Mouse (Mus musculus) neural tube, embryonic 13.5 days (tissue): ENCODE results near the gene Vmn1r40. TPM values are rescaled to one million over a fixed set of nuclear protein-coding genes. Genes with fewer than 3 reads are reported as not detected.

Experiments used
- ATAC-seq: fragments of 200-750 bp; cut with Nextera tagmentation; 2 replicates; pipeline ENCODE4 v1.8.0; 2017; ENCODE audit warnings: low read depth, mild to moderate bottlenecking, moderate TSS enrichment, moderate library complexity
- H3K27ac ChIP-seq: fragments of 300-500 bp; sonication (generic); replicated peaks from 2 replicates; pipeline ENCODE4 v1.5.1; 2015; ENCODE audit warnings: moderate library complexity, mild to moderate bottlenecking, inconsistent platforms
- H3K27me3 ChIP-seq: fragments of 300-500 bp; sonication (generic); 2 replicates; pipeline ENCODE4 v1.6.1; 2015; ENCODE audit warnings: mild to moderate bottlenecking, inconsistent platforms
- H3K36me3 ChIP-seq: fragments of 300-500 bp; sonication (generic); 2 replicates; pipeline ENCODE4 v1.6.1; 2015; ENCODE audit warnings: mild to moderate bottlenecking, inconsistent platforms
- H3K4me1 ChIP-seq: fragments of 300-500 bp; sonication (generic); replicated peaks from 2 replicates; pipeline ENCODE4 v1.6.1; 2015; ENCODE audit warnings: inconsistent platforms
- H3K4me2 ChIP-seq: fragments of 300-500 bp; sonication (generic); 2 replicates; pipeline ENCODE4 v1.6.1; 2015; ENCODE audit warnings: inconsistent platforms, mild to moderate bottlenecking, moderate library complexity
- H3K4me3 ChIP-seq: fragments of 300-500 bp; sonication (generic); 2 replicates; pipeline ENCODE4 v1.5.1; 2015; ENCODE audit warnings: mild to moderate bottlenecking, inconsistent platforms
- H3K9ac ChIP-seq: fragments of 300-500 bp; sonication (generic); 2 replicates; pipeline ENCODE4 v1.6.1; 2015; ENCODE audit warnings: moderate library complexity, mild to moderate bottlenecking, inconsistent platforms
- H3K9me3 ChIP-seq: fragments of 300-500 bp; sonication (generic); 2 replicates; pipeline ENCODE4 v1.6.1; 2016; ENCODE audit warnings: inconsistent platforms
- WGBS: fragments of 180-500 bp; shearing (Covaris S2); methylation state at CpG from one replicate; pipeline ENCODE4 v1.1.7; 2015; 5-methylcytosine and 5-hydroxymethylcytosine counted together
- polyA plus RNA-seq: library from polyadenylated mRNA; unstranded; fragments of >200 nt; fragmentation: Nextera tagmentation; extraction: Ambion mirVana; gene quantifications from 2 replicates; pipeline ENCODE4 v1.2.1, GENCODE M21; 2015

Gene Vmn1r40
- polyA plus RNA-seq, 1 experiment from 2014 or later = not detected

DNA sequence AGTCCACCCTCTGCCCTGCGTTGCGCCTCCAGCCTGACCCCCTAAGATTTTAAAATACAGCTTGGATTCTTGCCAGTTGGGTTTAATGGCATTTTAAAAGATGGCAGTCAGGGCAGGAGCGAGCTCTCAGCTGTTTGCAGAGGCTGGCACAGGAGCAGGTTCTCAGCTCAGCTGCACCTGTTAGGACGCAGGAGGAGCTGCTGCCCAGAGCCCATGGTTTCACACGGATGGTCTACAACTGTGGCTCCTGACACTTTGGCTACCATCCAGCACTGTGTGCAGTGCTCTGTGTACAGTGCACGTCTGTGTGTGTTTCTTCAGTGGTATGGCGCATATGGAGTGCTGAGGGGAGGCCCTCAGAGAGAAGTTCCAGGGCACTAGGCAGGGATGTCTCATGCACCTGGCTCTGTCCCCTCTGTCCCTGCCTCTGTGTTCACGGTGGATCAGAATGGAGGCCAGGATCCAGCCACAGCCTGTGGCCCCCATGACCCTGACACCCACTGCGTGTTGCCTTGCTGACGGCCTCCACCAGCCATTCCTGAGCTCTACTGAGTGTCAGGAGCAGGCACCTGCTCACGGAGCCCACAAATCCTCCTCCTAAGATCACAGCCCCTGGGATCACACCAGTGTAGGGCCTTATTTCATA is 34.1 kb upstream of the Vmn1r40 start:
- Histone ChIP-seq H3K9me3 (no peaks in the 10 kb centered on the region), H3K4me3 (no peak overlapping the region), H3K27me3 (no peaks in the 10 kb centered on the region), H3K9ac (no peak overlapping the region), H3K36me3 (peaks cover 28% of the 10 kb centered on the region), H3K4me2 (no peak overlapping the region), H3K27ac (no peak overlapping the region), H3K4me1 (no peaks in the 10 kb centered on the region; the same call in 1 of the 2 replicates)
- ATAC-seq = no peak; the same call in 1 of the 2 replicates
- 81% methylated on average over 11 of the region's 11 CpGs for WGBS

DNA sequence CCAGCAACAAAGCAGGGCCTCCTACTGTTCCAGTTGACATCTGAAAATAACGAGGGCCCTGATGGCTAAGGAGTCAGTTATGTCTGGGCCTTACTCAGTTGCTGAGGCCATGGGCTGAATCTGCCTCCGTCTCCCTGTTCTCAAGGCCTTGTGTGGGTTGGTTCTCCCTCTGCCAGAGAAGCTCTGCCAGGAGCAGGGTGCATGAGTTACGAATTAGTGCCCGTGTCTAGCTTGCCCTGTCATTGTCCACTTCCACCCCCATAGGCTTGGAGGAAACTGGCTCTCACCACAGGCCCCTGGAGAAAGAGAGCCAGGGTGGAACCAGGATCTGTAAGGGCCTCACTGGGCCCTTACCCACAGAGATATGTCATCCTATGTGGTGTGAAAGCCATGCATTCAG is 28.8 kb upstream of the Vmn1r40 start:
- H3K9me3 ChIP-seq = no peaks in the 10 kb centered on the region
- no peak overlapping the region for H3K4me2 ChIP-seq
- H3K27ac ChIP-seq = no peak overlapping the region
- no peak overlapping the region for H3K4me3 ChIP-seq
- H3K4me1 ChIP-seq = 0 out of 2 replicates have a peak, but pooled peaks cover 3% of the 10 kb centered on the region
- H3K36me3 ChIP-seq = peaks cover 19% of the 10 kb centered on the region
- H3K9ac ChIP-seq = no peak overlapping the region
- ATAC-seq = peak; percentile 33; the same call in 1 of the 2 replicates
- WGBS = 78% methylated on average over 4 of the region's 4 CpGs
- no peaks in the 10 kb centered on the region for H3K27me3 ChIP-seq

DNA sequence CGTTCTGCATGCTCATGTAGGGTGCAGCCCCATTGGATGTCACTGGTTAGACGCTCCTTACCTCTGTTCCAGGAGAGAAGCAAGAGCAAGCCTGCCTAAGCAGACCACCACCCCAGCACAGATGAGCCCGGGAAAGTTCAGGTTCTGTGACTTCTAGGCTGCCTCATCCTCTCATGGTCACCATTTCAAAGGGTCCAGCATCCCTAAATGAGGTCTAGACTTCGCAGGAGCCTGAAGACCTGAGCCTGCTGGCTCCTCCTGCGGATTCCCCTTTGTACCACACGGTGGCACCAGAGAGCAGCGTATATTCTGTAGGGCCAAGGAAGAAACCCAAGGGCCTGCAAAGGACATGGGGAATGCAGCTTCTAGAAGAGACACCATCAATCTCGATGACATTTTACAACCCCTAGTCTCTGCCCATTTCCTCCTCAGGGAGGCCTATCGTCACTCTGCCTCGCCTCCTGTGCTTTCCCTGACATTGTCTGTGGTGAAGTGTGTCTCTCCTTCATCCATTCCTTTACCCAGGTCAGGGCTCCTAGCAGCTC is 28.0 kb upstream of the Vmn1r40 start:
- no peaks in the 10 kb centered on the region for H3K27me3 ChIP-seq
- WGBS = 18% methylated on average over 10 of the region's 10 CpGs
- no peak overlapping the region for H3K27ac ChIP-seq

DNA sequence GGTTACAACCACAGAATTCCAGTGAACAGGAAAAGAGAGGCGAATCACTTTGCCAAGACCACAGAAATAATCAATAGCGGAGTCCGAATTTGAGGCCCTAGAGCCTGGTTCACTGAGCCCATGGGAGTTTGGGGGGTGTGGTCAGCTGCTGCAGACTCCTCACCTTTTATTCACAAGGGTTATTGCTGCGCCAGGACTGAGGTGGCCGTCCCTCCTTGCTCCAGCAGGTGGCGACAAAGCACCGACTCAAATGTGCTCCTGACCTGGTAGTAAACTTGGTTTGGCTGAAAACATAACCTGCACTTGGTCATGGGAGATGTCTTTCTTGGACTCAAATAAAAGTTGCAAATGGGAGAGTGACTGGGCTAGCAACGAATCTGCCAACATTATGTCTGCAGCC is 27.2 kb upstream of the Vmn1r40 start:
- H3K4me1 ChIP-seq = 0 out of 2 replicates have a peak, but pooled peaks cover 3% of the 10 kb centered on the region
- 10% methylated on average over 8 of the region's 8 CpGs for WGBS

More for the DNA sequence above, 28.0 kb upstream of the Vmn1r40 start:
- Histone ChIP-seq H3K4me1 (0 out of 2 replicates have a peak, but pooled peaks cover 3% of the 10 kb centered on the region), H3K9me3 (no peaks in the 10 kb centered on the region), H3K9ac (no peak overlapping the region), H3K4me2 (no peak overlapping the region), H3K36me3 (peaks cover 18% of the 10 kb centered on the region), H3K4me3 (no peak overlapping the region)
- ATAC-seq = peak; percentile 80

GRCm38 (mm10) chr6:89684231-89684630 is 23.1 kb upstream of the Vmn1r40 start:
- Histone ChIP-seq H3K4me2 (no peak overlapping the region), H3K4me3 (no peak overlapping the region), H3K4me1 (0 out of 2 replicates have a peak, but pooled peaks cover 3% of the 10 kb centered on the region), H3K9me3 (no peaks in the 10 kb centered on the region), H3K27me3 (no peaks in the 10 kb centered on the region), H3K27ac (no peak overlapping the region), H3K9ac (no peak overlapping the region), H3K36me3 (no peaks in the 10 kb centered on the region)
- no peak for ATAC-seq
- WGBS = 60% methylated on average over 1 of the region's 1 CpGs

More for the DNA sequence above, 27.2 kb upstream of the Vmn1r40 start:
- peaks cover 11% of the 10 kb centered on the region for H3K36me3 ChIP-seq
- no peak overlapping the region for H3K4me3 ChIP-seq
- ATAC-seq = peak; percentile 68; the same call in 1 of the 2 replicates
- no peaks in the 10 kb centered on the region for H3K9me3 ChIP-seq
- H3K27ac ChIP-seq = no peak overlapping the region
- H3K9ac ChIP-seq = no peak overlapping the region
- no peaks in the 10 kb centered on the region for H3K27me3 ChIP-seq
- H3K4me2 ChIP-seq = no peak overlapping the region

- no peaks in the 10 kb centered on the region for H3K9me3 ChIP-seq
- WGBS = 83% methylated on average over 1 of the region's 1 CpGs
- H3K27me3 ChIP-seq = no peaks in the 10 kb centered on the region
- no peak overlapping the region for H3K9ac ChIP-seq
- no peaks in the 10 kb centered on the region for H3K36me3 ChIP-seq
- no peak overlapping the region for H3K4me2 ChIP-seq
- ATAC-seq = no peak
- no peak overlapping the region for H3K4me3 ChIP-seq
- no peaks in the 10 kb centered on the region for H3K4me1 ChIP-seq
- H3K27ac ChIP-seq = no peak overlapping the region
Measured at GRCm38 (mm10) chr6:89687100-89687499, 20.2 kb upstream of the Vmn1r40 start.

DNA sequence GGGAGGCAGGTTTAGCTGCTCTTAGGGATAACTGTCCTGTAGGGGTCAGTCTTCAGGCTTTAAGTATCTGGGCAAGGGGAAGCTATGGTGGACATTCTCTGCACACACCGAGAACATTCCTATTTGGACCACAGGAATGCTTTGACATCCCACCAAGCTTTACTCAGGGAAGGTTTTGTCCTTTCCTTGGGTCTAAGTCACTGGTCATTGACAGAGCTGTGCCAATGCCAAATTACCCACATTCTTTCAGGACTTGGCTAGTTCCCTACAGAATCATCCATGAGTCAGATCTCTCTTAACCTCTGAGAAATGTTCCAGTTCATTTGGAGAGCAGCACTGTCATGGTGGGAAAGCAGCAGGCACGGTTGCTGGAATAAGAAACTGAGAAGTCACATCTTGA is 716 bp upstream of the Vmn1r40 start:
- H3K4me2 ChIP-seq = no peak overlapping the region
- ATAC-seq = no peak
- no peaks in the 10 kb centered on the region for H3K27me3 ChIP-seq
- no peak overlapping the region for H3K27ac ChIP-seq
- no peaks in the 10 kb centered on the region for H3K36me3 ChIP-seq
- H3K4me1 ChIP-seq = no peaks in the 10 kb centered on the region
- H3K4me3 ChIP-seq = no peak overlapping the region
- H3K9ac ChIP-seq = no peak overlapping the region
- WGBS = 71% methylated on average over 2 of the region's 2 CpGs
- H3K9me3 ChIP-seq = no peaks in the 10 kb centered on the region

DNA sequence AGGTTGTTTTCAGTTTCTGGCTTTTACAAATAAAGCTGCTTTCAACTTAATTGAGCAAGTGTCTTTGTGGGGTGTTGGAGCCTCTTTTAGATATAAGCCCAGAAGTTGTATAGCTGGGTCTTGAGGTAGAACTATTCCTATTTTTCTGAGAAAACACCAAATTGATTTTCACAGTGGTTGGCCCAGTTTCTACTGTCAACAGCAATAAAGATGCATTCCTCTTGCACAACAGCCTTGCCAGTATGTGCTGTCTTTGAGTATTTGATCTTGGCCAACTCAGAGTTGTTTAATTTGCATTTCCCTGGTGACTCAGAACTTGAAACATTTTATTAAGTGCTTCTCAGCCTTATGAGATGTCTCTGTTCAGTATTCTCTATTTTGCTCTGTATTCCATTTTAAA is 10.7 kb downstream of the Vmn1r40 start:
- H3K36me3 ChIP-seq = no peaks in the 10 kb centered on the region
- no peak overlapping the region for H3K4me2 ChIP-seq
- no peaks in the 10 kb centered on the region for H3K4me1 ChIP-seq
- ATAC-seq = no peak
- H3K27me3 ChIP-seq = no peaks in the 10 kb centered on the region
- H3K9me3 ChIP-seq = no peaks in the 10 kb centered on the region
- H3K27ac ChIP-seq = no peak overlapping the region
- H3K4me3 ChIP-seq = no peak overlapping the region
- no peak overlapping the region for H3K9ac ChIP-seq

GRCm38 (mm10) chr6:89740466-89740865 is 33.1 kb downstream of the Vmn1r40 start, which contains the start of gene Vmn1r41:
Gene Vmn1r41, plus strand, starts transcription at chr6:89740766.
- H3K27ac ChIP-seq = no peak within 1 kb of the TSS

DNA sequence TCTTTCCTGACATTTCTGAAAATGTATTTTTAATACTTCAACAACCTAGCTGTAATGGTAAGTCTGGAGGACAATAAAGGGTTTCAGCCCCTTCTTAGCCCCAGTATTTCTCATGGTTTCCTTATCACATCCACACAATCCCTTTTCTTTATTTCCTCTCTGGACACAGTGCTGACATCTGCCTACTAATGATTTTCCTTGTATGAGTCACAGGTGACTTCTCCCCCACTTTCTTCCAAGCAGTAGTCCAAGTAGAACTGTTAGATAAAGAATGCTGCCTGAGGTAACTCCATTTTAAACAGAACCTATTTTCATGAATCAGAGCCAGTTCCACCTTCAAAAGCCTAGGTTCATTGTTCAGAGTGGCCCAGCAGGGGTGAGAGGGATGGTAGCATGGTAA is 35.5 kb downstream of the Vmn1r40 start:
- ATAC-seq = no peak
- H3K9me3 ChIP-seq = no peaks in the 10 kb centered on the region
- no peak overlapping the region for H3K27ac ChIP-seq
- H3K4me3 ChIP-seq = no peak overlapping the region
- no peak overlapping the region for H3K9ac ChIP-seq
- H3K36me3 ChIP-seq = no peaks in the 10 kb centered on the region
- no peaks in the 10 kb centered on the region for H3K4me1 ChIP-seq
- no peak overlapping the region for H3K4me2 ChIP-seq
- H3K27me3 ChIP-seq = no peaks in the 10 kb centered on the region

More at GRCm38 (mm10) chr6:89740466-89740865, 33.1 kb downstream of the Vmn1r40 start, which contains the start of gene Vmn1r41:
- no peak within 1 kb of the TSS for H3K4me3 ChIP-seq
- ATAC-seq = no peak
- no peak within 1 kb of the TSS for H3K9ac ChIP-seq
- no peaks in the 10 kb centered on the region for H3K9me3 ChIP-seq
- H3K4me1 ChIP-seq = no peaks in the 10 kb centered on the region
- H3K27me3 ChIP-seq = no peaks in the 10 kb centered on the region
- no peaks in the 10 kb centered on the region for H3K36me3 ChIP-seq
- no peak within 1 kb of the TSS for H3K4me2 ChIP-seq
